Mouse (Mus musculus): Measurements from ENCODE around the gene Cdk5r1.

Cdk5r1 gene

GRCm38 (mm10) chr11:80503281-80503680 lies 26.5 kb downstream of the Cdk5r1 start:
- in situ Hi-C loops (cut with MboI, MseI): no loop called here

- in situ Hi-C loops (cut with MboI, MseI): no loop called here
Observed at GRCm38 (mm10) chr11:80503726-80504452, 27.1 kb downstream of the Cdk5r1 start.

- in situ Hi-C loops (cut with MboI, MseI): no loop called here
Observed at GRCm38 (mm10) chr11:80504519-80505385, 27.9 kb downstream of the Cdk5r1 start.

DNA sequence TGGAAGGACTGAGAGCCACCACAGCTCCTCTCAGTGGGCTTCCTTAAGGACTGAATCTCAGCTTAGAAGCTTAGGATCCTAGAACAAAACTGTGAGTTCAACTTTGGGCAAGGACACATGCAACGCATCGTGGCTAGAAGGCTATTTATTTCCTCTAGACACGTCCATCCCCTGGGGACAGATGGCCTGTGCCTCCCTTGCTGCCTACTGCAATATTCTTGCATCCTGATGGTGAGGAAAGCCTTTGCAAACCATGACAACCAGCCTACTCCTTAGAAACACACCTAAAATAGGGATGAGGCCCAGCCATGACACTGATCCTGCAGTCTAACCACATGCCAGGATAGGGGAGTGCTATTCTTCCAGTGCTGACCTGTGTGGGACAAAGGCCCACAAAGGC lies 28.8 kb downstream of the Cdk5r1 start:
- in situ Hi-C loops (cut with MboI, MseI): no loop called here

GRCm38 (mm10) chr11:80506483-80506882 lies 29.7 kb downstream of the Cdk5r1 start:
- in situ Hi-C loops (cut with MboI, MseI): no loop called here

DNA sequence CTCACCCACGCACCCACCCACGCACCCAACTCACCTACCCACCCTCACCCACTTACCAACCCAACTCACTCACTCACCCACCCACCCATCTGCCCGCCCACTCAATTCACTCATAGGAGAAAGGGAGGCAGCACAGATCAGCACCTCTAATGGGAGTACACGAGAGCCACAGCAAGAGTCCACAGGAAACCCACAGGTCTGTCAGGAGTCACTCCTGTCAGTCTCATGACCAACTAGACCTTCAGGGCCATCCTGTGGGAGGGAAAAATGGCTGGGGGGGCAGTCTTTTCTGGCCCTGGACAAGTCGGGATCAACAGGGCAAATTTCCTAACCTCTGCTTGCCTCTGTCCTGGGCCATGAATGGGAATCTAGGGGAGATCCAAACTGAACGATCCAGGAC lies 31.0 kb downstream of the Cdk5r1 start:
- in situ Hi-C loops (cut with MboI, MseI): no loop called here

DNA sequence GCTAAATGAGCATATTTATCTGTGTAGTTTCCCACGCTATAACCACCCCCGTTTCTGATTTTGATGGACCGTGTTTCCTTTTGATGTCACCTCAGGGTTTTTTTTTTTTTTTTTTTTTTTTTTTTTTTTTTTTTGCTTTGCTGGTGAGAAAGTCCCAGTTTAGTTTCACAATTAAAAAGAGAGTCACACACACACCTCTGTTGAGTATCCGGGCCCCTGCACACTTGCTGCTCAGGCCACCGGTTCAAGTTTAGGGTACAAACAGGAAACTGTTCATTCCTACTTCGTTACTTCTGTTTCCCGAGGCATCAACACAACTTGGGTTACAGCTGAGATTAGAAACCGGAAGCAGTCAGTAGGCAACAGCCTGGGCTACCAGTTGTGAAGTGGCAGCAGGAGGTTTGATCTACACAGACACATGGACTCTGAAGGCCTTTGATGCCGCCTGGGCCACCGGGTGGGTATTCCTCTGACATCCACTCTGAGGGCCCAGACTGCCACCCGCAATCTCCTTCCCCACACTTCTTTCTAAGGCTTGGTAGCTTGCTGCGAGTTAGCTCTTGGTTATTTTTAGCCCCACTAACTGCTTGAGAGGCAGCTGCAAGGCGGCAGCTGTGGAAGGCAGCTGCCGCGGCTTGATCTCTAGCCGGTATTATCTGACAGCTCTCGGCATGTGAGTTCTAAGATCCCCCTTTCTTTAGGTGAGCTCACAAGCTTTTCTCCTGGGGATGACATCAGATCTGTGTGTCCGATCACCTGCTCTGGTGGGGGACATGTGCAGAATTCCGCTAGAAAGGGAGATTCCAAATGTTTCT lies 31.7 kb downstream of the Cdk5r1 start:
- in situ Hi-C loops (cut with MboI, MseI): no loop called here

DNA sequence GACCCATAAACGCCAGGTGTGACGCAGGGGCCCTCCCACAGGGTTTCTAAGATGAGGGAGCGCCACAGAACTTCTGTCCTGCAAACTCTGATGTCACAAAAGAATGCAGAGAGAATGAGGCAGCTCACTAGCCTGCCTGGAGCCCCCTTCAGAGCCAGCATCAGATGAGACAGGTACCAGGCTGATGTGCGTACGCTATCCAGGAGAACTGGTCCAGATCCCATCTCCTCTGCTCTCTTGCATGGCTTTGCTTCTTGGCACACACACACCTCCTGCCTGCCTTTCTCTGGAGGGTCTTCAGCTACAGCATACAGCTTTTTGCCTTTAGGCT lies 32.3 kb downstream of the Cdk5r1 start:
- in situ Hi-C loops (cut with MboI, MseI): no loop called here

DNA sequence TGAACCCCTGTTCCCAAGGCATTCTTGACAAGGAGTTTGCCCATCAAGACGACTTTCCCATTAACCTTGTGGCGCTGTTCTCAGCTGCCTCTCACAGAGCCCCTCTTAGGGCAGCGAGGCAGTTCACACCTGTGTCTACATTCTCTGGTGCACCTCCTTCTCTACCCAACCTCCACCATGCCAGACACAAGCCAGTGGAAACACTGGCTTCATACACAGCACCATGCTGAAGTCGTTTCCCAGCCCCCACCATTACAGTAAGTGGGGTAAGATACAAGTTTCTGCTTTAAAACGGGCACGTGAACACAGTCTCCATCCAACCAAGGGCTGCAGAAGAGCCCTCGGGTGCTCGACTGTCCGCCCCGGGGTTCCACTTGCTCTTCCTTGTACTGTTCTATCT lies 33.3 kb downstream of the Cdk5r1 start:
- in situ Hi-C loops (cut with MboI, MseI): no loop called here

DNA sequence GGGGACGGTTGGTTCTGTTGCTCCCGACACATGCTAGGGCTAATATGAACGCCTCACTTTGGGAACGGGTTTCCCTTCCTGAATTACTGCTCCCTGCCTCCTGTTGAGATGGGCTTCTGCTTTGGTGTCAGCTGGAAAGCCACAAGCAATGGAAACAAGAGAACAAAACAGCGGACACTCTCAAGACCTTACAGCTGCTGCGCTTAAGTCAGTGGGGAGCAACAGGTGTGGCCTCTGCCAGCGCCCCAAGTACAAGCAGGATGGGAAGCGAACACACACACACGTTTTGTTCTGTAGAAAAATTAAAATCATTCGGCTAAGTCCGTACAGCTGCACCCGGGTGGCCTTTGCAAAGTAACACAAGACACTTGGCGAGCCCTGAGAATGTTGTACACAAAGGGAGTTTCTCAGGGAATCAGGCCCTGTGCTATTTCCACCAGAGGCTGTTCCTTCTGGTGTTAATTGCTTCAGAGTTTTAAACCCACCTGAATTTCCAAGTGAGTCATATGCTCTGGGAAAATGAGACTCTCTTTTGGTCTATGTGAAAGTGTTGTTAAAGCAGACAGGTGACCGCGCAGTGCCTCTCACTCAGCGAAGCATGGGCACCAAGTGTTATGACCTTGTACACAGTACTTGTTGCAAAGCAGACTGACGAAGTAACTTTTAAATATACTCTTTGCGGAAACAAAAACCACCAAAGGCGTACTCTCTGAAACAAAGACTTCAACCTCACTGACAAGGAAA lies 35.7 kb downstream of the Cdk5r1 start:
- in situ Hi-C loops (cut with MboI, MseI): no loop called here

DNA sequence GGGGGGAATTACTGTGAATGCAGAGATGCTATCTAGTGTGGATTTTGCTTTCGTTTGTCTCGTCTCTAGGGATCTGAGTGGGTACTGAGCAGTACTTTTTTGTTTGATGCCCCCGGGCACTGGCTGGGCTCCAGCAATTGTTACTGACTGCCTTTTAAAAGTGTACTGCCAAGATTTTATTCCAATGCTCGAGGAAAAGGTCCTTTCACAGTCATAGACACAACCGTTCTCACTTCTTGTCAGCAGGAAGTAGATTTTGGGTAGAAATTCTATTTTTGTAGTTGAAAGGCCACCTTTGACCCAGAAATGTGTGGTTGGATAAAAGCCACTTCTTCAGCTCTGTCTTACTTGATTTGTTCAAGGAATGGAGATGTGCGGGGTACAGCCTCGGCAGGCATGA lies 37.0 kb downstream of the Cdk5r1 start:
- in situ Hi-C loops (cut with MboI, MseI): no loop called here

- in situ Hi-C loops (cut with MboI, MseI): no loop called here
Observed at GRCm38 (mm10) chr11:80515346-80515745, 38.5 kb downstream of the Cdk5r1 start.

DNA sequence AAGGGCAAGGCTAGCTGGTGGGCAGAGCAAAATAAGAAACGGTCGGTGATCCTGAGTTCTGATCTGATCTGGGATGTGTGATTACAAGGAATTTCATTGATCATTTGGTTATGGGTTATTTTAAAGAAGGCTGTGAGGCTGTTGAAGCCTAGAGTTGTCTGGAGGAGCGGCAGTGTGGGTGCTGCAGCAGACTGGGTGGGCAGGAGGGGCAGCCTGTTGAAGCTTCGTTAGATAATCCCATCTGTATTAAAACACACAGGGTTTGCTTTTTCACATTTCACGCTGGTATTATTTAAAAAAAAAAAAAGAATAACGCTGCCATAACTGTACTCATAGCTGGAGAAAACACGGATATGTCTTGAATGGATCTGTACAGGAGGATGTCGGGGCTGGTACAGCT lies 39.1 kb downstream of the Cdk5r1 start:
- in situ Hi-C loops (cut with MboI, MseI): no loop called here

DNA sequence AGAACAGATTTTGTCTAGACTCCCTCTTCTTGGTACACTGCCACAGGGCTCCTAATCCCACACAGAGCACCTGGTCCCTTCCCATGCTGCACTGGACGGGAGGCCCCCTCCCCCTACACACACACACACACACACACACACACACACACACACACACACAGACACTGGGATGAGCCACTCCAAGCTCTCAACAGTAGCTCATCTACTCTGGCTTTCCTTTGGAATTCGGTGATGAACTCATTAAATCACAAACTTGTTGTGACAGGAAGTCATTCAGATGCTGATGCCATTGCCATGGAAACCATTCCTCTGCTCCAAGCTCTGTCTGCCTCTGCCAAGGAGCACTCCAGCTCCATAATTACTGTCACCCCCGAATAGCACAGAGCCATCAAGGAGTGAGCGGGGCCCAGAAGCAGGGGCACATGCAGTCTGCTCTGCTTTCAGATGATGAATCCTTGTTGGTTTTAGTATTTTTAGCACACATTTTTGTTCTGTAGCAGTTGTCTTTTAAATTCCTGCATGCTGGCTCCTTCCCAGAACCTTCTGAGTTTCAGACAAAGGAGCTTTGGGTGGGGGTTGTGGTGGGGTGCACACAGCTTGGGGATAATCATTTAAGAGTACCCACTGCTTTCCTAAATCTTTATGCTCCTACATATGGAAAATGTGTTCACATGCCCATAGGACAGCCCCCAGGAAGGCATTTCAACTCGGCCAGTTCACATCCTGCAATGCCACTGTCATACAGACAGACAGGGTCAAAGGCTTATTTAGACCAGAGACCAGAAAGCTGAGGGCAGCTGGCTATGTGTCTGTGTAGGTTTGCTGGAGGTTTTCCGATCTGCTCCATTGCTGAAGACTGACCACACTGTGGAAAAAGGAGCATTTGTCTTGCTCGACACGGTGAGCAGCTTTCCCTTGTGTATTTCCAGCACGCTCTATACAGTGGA lies 41.9 kb downstream of the Cdk5r1 start:
- in situ Hi-C loops (cut with MboI, MseI): no loop called here

- in situ Hi-C loops (cut with MboI, MseI): no loop called here
Observed at GRCm38 (mm10) chr11:80521148-80521547, 44.3 kb downstream of the Cdk5r1 start.

- in situ Hi-C loops (cut with MboI, MseI): no loop called here
Observed at GRCm38 (mm10) chr11:80522852-80523251, 46.0 kb downstream of the Cdk5r1 start.

DNA sequence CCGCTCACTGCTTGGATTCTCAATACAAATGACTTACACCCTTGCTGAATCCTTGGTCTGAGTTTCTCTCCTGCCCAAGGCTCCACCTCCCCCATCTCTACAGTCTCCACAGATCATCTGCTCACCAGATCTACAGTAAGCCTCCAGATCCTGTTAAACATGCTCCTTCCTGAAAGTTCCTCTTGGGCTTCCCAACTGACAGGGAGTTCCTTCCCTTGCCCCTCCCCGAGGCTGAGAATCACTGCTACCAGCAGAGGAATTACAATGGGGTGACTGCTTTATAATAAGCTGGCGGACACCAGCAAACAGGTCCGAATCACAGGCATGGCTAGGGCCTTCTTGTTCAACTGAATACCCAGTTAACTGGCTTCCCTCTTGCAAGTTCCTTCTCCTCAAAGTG lies 46.6 kb downstream of the Cdk5r1 start:
- in situ Hi-C loops (cut with MboI, MseI): no loop called here

DNA sequence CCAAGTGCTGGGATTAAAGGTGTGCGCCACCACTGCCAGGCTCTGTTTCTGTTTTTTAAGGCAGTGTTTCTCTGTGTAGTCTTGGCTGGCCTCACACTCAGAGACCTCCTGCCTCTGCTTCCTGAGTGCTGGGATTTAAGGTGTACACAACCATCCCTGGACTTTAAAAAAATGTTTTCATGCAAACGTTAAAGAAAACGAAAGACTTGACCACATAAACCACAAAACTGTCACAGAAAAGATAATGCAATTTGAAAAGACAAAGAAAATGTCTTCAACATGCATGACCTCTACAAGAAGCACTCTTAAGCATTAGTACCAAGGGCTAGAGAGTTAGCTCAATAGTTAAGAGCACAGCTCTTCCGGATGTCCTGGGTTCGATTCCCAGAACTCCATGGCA lies 47.4 kb downstream of the Cdk5r1 start:
- in situ Hi-C loops (cut with MboI, MseI): no loop called here

- in situ Hi-C loops (cut with MboI, MseI): loop anchor here (5.0 kb wide), 1 partner anchor 35 kb away; no protein-coding TSS in a partner anchor
Observed at GRCm38 (mm10) chr11:80527697-80528096, 50.9 kb downstream of the Cdk5r1 start.

DNA sequence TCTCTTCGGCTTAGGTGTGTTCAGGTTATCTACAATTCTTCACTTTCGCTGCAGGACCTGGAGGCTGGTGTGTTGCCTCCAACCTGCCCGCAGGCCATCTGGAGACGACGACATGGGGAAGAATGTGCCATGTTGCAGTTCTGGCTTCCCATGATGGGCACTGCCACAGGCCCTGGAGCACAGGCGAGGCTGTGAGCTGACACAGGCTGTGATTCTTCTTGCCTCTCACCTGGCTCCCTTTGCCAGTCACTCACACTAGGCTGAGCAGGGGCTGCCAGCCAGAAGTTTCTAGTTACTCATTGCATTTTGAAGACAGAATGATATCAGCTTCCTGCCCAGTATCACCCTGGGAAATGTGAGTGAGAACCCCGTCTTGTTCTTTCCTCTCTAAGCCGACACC lies 52.3 kb downstream of the Cdk5r1 start:
- in situ Hi-C loops (cut with MboI, MseI): loop anchor here (5.0 kb wide), 1 partner anchor 37 kb away; no protein-coding TSS in a partner anchor
